Mouse (Mus musculus) embryonic facial prominence, embryonic 11.5 days (tissue): ENCODE results near the gene Nphs1. TPM values are rescaled to one million over a fixed set of nuclear protein-coding genes. Genes with fewer than 3 reads are reported as not detected.
A peak's percentile ranks its signal among the peaks of the same experiment; 100 is the strongest.

Experiments
- ATAC-seq: fragments of 200-750 bp; cut with Nextera tagmentation; replicated peaks from 2 replicates; pipeline ENCODE4 v1.8.0; 2017; ENCODE audit warnings: low read depth; ENCODE audit not compliant: insufficient number of reproducible peaks, low FRiP score, low TSS enrichment
- DNase-seq: peaks from one replicate; pipeline ENCODE4 v3.0.0-alpha.2; 2015; ENCODE audit warnings: low spot score
- H3K27ac ChIP-seq: fragments of 300-500 bp; sonication (generic); replicated peaks from 2 replicates; pipeline ENCODE4 v1.5.1; 2014; ENCODE audit warnings: mild to moderate bottlenecking, low read depth, low read length, control low read depth
- H3K27me3 ChIP-seq: fragments of 300-500 bp; sonication (generic); 2 replicates; pipeline ENCODE4 v1.6.1; 2014; ENCODE audit warnings: mild to moderate bottlenecking, low read length, moderate library complexity, mixed read lengths; ENCODE audit not compliant: control insufficient read depth, insufficient read depth
- H3K36me3 ChIP-seq: fragments of 300-500 bp; sonication (generic); replicated peaks from 2 replicates; pipeline ENCODE4 v1.6.1; 2014; ENCODE audit warnings: low read depth, mild to moderate bottlenecking, low read length, moderate library complexity, mixed read lengths; ENCODE audit not compliant: control insufficient read depth, insufficient read depth
- H3K4me1 ChIP-seq: fragments of 300-500 bp; sonication (generic); 2 replicates; pipeline ENCODE4 v1.6.1; 2014; ENCODE audit warnings: low read length, mixed read lengths; ENCODE audit not compliant: control insufficient read depth, insufficient read depth
- H3K4me2 ChIP-seq: fragments of 300-500 bp; sonication (generic); 2 replicates; pipeline ENCODE4 v1.6.1; 2014; ENCODE audit warnings: low read depth, mild to moderate bottlenecking, control low read depth, low read length, moderate library complexity
- H3K4me3 ChIP-seq: fragments of 300-500 bp; sonication (generic); 2 replicates; pipeline ENCODE4 v1.5.1; 2014; ENCODE audit warnings: low read depth, low read length, control low read depth
- H3K9ac ChIP-seq: fragments of 300-500 bp; sonication (generic); replicated peaks from 2 replicates; pipeline ENCODE4 v1.6.1; 2014; ENCODE audit warnings: mild to moderate bottlenecking, control low read depth, low read length
- H3K9me3 ChIP-seq: fragments of 300-500 bp; sonication (generic); replicated peaks from 2 replicates; pipeline ENCODE4 v1.6.1; 2016; ENCODE audit warnings: mild to moderate bottlenecking, low read length, inconsistent platforms, mixed read lengths; ENCODE audit not compliant: control insufficient read depth
- WGBS: fragments of 180-500 bp; shearing (Covaris S2); extraction: QIAGEN DNeasy Blood & Tissue Kit; methylation state at CpG from one replicate; pipeline ENCODE4 v1.1.7; 2014; 5-methylcytosine and 5-hydroxymethylcytosine counted together
- polyA plus RNA-seq: library from polyadenylated mRNA; unstranded; fragments of >200 nt; fragmentation: Nextera tagmentation; extraction: Ambion mirVana; gene quantifications from 2 replicates; pipeline ENCODE4 v1.2.1, GENCODE M21; 2014

Gene Nphs1
- polyA plus RNA-seq, 1 experiment from 2014 or later: not detected

DNA sequence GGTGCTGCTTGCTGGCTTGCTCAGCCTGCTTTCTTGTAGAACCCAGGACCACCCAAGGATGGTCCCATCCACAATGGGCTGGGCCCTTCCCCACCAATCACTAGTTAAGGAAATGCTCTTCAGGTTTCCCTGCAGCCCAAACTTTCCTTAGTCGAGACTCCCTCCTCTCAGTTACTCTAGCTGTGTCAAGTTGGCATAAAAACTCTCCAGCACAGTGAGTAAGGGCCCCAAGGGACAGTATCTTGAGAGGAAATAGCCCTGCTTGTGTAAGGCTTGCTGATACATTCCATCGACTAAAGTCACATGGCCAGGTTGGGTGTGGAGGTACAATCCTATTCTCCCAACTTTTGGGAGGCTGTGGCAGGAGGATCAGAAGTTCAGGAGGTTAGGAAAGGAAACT lies 27.9 kb upstream of the Nphs1 start:
- Histone ChIP-seq H3K4me3 (no peak overlapping the region), H3K27ac (no peak overlapping the region), H3K9ac (no peak overlapping the region), H3K4me2 (no peak overlapping the region), H3K36me3 (no peaks in the 10 kb centered on the region), H3K9me3 (no peaks in the 10 kb centered on the region), H3K27me3 (no peaks in the 10 kb centered on the region), H3K4me1 (no peaks in the 10 kb centered on the region)
- ATAC-seq: no peak
- whole genome bisulfite sequencing: 50% methylated on average over 2 of the region's 2 CpGs
- no peak for DNase-seq

DNA sequence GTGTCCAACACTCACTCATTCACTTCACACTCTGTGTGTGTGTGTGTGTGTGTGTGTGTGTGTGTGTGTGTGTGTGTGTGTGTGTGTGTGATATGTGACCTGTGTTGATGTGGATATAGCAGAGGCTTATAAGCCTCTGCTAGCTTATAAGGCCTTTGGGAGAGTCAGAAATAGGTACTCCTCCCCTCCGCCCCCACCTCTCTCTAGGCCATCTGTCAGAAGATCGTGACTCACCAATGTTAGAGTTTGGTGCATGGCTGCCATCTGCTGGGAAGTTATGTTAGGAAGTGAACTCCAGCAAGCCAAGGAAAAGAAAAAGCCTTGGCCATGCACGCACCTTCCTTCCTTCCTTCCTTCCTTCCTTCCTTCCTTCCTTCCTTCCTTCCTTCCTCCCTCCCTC lies 26.3 kb upstream of the Nphs1 start:
- ATAC-seq (no peak), DNase-seq (peak; percentile 70)
- Histone ChIP-seq H3K4me3 (no peak overlapping the region), H3K4me1 (no peaks in the 10 kb centered on the region), H3K9ac (no peak overlapping the region), H3K9me3 (no peaks in the 10 kb centered on the region), H3K27ac (no peak overlapping the region), H3K4me2 (no peak overlapping the region), H3K36me3 (no peaks in the 10 kb centered on the region; the same call in 1 of the 2 replicates), H3K27me3 (no peaks in the 10 kb centered on the region)
- 17% methylated on average over 3 of the region's 3 CpGs for WGBS

GRCm38 (mm10) chr7:30434238-30434637 lies 23.9 kb upstream of the Nphs1 start:
- DNase-seq: peak; percentile 77

DNA sequence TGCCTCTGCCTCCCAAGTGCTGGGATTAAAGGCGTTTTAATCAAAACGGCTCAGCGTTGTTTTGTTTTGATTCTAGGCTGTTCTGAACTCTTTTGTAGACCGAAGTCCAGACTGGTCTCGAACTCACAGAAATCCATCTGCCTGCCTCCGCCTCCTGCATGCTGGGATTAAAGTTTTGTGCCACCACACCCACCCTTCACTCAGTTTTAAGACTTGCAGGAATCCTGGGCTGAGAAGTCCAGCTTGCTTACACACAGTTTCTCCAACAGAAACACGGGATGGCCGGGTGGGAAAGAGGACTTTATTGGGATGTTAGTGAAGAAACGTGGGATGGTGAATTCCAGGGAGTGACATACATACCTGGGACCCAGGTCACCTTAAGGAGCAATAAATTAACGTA lies 23.4 kb upstream of the Nphs1 start:
- Histone ChIP-seq H3K9me3 (no peaks in the 10 kb centered on the region), H3K9ac (no peak overlapping the region), H3K27me3 (no peaks in the 10 kb centered on the region; the same call in 1 of the 2 replicates), H3K27ac (no peak overlapping the region), H3K4me3 (no peak overlapping the region), H3K4me1 (no peaks in the 10 kb centered on the region), H3K36me3 (no peaks in the 10 kb centered on the region; the same call in 1 of the 2 replicates), H3K4me2 (no peak overlapping the region)
- no peak for ATAC-seq
- DNase-seq: no peak
- WGBS: 71% methylated on average over 10 of the region's 10 CpGs

More at GRCm38 (mm10) chr7:30434238-30434637, 23.9 kb upstream of the Nphs1 start:
- Histone ChIP-seq H3K4me3 (no peak overlapping the region), H3K36me3 (no peaks in the 10 kb centered on the region; the same call in 1 of the 2 replicates), H3K4me2 (no peak overlapping the region), H3K9ac (no peak overlapping the region), H3K27me3 (no peaks in the 10 kb centered on the region; the same call in 1 of the 2 replicates), H3K9me3 (no peaks in the 10 kb centered on the region), H3K27ac (no peak overlapping the region), H3K4me1 (no peaks in the 10 kb centered on the region)
- no peak for ATAC-seq
- WGBS: 2% methylated on average over 10 of the region's 10 CpGs

GRCm38 (mm10) chr7:30435156-30435555 lies 23.0 kb upstream of the Nphs1 start:
- Histone ChIP-seq H3K27me3 (no peaks in the 10 kb centered on the region; the same call in 1 of the 2 replicates), H3K4me1 (no peaks in the 10 kb centered on the region), H3K9me3 (no peaks in the 10 kb centered on the region), H3K27ac (no peak overlapping the region), H3K9ac (no peak overlapping the region), H3K4me3 (no peak overlapping the region), H3K36me3 (no peaks in the 10 kb centered on the region; the same call in 1 of the 2 replicates), H3K4me2 (no peak overlapping the region)
- 46% methylated on average over 9 of the region's 9 CpGs for WGBS
- DNase-seq (no peak), ATAC-seq (no peak)

DNA sequence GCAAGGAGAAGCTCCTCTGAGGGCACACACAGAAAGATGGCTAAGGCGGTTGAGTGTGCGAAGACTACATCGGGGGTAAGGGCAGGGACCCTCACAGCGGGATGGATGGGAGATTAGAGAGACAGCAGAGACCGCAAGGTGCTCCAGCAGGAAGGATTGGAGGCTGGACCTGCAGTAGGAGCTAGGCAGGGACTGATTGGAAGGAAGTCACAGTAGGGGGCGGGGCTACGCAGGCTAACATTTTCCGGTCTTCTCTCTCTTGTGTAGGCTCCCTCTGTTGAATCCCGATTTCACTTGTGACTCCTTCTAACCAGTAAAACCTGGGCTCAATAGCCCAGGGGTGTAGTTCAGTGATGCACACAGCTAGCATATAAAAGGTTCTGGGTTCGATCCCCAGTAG lies 21.2 kb upstream of the Nphs1 start:
- 13% methylated on average over 10 of the region's 10 CpGs for WGBS
- Histone ChIP-seq H3K4me1 (no peaks in the 10 kb centered on the region), H3K4me3 (no peak overlapping the region), H3K9ac (no peak overlapping the region), H3K27me3 (no peaks in the 10 kb centered on the region; the same call in 1 of the 2 replicates), H3K27ac (no peak overlapping the region), H3K4me2 (no peak overlapping the region), H3K36me3 (no peaks in the 10 kb centered on the region; the same call in 1 of the 2 replicates), H3K9me3 (no peaks in the 10 kb centered on the region)
- ATAC-seq (no peak), DNase-seq (no peak)

DNA sequence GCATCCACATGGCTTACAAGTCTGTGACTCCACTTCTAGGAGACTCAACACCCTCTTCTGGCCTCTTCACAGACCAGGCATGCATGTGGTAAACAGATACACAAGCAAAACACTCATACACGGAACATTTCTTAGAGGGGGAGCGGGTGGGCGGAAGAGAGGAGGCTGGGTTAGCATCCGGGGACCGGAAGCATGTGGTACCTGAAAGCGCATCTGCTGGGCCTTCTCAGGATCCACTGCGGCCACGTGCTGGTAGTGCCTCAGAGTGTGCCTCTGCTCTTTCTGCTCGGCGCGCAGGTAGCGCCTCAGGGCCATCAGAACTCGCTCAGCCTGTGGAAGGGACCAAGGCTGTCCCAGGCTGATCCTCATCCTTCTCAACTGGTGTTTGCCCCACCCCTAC lies 18.4 kb upstream of the Nphs1 start:
- peaks cover 4% of the 10 kb centered on the region for H3K4me1 ChIP-seq
- H3K9me3 ChIP-seq: no peaks in the 10 kb centered on the region
- H3K27me3 ChIP-seq: peaks cover 13% of the 10 kb centered on the region; the same call in 1 of the 2 replicates
- no peak overlapping the region for H3K27ac ChIP-seq
- no peak overlapping the region for H3K4me3 ChIP-seq
- H3K9ac ChIP-seq: no peak overlapping the region
- H3K4me2 ChIP-seq: no peak overlapping the region
- WGBS: 80% methylated on average over 13 of the region's 13 CpGs
- no peaks in the 10 kb centered on the region; the same call in 1 of the 2 replicates for H3K36me3 ChIP-seq
- DNase-seq (no peak), ATAC-seq (no peak)

- Histone ChIP-seq H3K36me3 (no peaks in the 10 kb centered on the region; the same call in 1 of the 2 replicates), H3K27me3 (peaks cover 14% of the 10 kb centered on the region; the same call in 1 of the 2 replicates), H3K4me1 (peaks cover 4% of the 10 kb centered on the region), H3K4me3 (no peak overlapping the region), H3K4me2 (no peak overlapping the region), H3K9me3 (no peaks in the 10 kb centered on the region), H3K27ac (no peak overlapping the region), H3K9ac (no peak overlapping the region)
- ATAC-seq (no peak), DNase-seq (peak; percentile 57)
- 25% methylated on average over 5 of the region's 5 CpGs for WGBS
Measured at GRCm38 (mm10) chr7:30440697-30441096, 17.4 kb upstream of the Nphs1 start.
